Mouse (Mus musculus) MEL (cell line): ENCODE measurements around the gene Rpl31. TPM values are rescaled to one million over a fixed set of nuclear protein-coding genes. Genes with fewer than 3 reads are reported as not detected.

Source experiments
- DNase-seq: peaks from one replicate; pipeline ENCODE4 v3.0.0; 2011; ENCODE audit warnings: low read depth, low spot score
- H3K27ac ChIP-seq: 2 replicates; pipeline ENCODE4 v1.5.1; 2012; ENCODE audit warnings: low read depth, mild to moderate bottlenecking, control low read depth, low read length, moderate library complexity; ENCODE audit not compliant: control insufficient read depth
- H3K27me3 ChIP-seq, 2 experiments: fragments of 150-350 bp in 1 of 2; sonication (generic) in 1 of 2; 2 replicates each; pipeline ENCODE4 v1.6.1; 2012; ENCODE audit warnings: low read length in 2 of 2, mild to moderate bottlenecking in 2 of 2, improper control_type of control experiment in 1 of 2, moderate library complexity in 1 of 2; ENCODE audit not compliant: insufficient read depth in 2 of 2, control insufficient read depth in 1 of 2
- H3K36me3 ChIP-seq, 2 experiments: 2 replicates each; pipeline ENCODE4 v1.6.1; 2012 to 2014; ENCODE audit warnings: low read length in 2 of 2, improper control_type of control experiment in 1 of 2, inconsistent platforms in 1 of 2, mild to moderate bottlenecking in 1 of 2; ENCODE audit not compliant: insufficient read depth in 2 of 2, control insufficient read depth in 1 of 2
- H3K4me1 ChIP-seq, 2 experiments: fragments of 150-350 bp in 1 of 2; sonication (generic) in 1 of 2; 2 replicates each; pipeline ENCODE4 v1.6.1; 2012; ENCODE audit warnings: low read length in 2 of 2, improper control_type of control experiment in 1 of 2, mild to moderate bottlenecking in 1 of 2; ENCODE audit not compliant: insufficient read depth in 2 of 2, control insufficient read depth in 1 of 2
- H3K4me3 ChIP-seq, 2 experiments: fragments of 150-350 bp in 1 of 2; sonication (generic) in 1 of 2; 2 replicates each; pipeline ENCODE4 v1.5.1; 2012; ENCODE audit warnings: low read depth in 2 of 2, low read length in 2 of 2, mild to moderate bottlenecking in 2 of 2, moderate library complexity in 2 of 2, control low read depth in 1 of 2, improper control_type of control experiment in 1 of 2; ENCODE audit not compliant: control insufficient read depth in 1 of 2, insufficient read depth in 1 of 2
- H3K79me2 ChIP-seq: 2 replicates; pipeline ENCODE4 v1.6.1; 2012; ENCODE audit warnings: mild to moderate bottlenecking, low read length, moderate library complexity; ENCODE audit not compliant: control insufficient read depth, poor library complexity, insufficient read depth
- H3K9ac ChIP-seq: 2 replicates; pipeline ENCODE4 v1.6.1; 2012; ENCODE audit warnings: low read depth, mild to moderate bottlenecking, control low read depth, low read length, moderate library complexity; ENCODE audit not compliant: control insufficient read depth, poor library complexity, severe bottlenecking
- H3K9me3 ChIP-seq: fragments of 150-350 bp; sonication (generic); replicated peaks from 2 replicates; pipeline ENCODE4 v1.6.1; 2012; ENCODE audit warnings: mild to moderate bottlenecking, low read length, improper control_type of control experiment, moderate library complexity; ENCODE audit not compliant: insufficient read depth
- CHD1 ChIP-seq: IDR thresholded peaks from 2 replicates; pipeline ENCODE4 v1.6.1; 2012; ENCODE audit warnings: low read depth, mild to moderate bottlenecking, inconsistent platforms, low read length, improper control_type of control experiment
- ETS1 ChIP-seq: IDR thresholded peaks from 2 replicates; pipeline ENCODE4 v1.6.1; 2012; ENCODE audit warnings: low read depth, mild to moderate bottlenecking, inconsistent platforms, low read length, improper control_type of control experiment, moderate library complexity
- GABPA ChIP-seq: IDR thresholded peaks from 2 replicates; pipeline ENCODE4 v1.6.1; 2012; ENCODE audit warnings: low read depth, mild to moderate bottlenecking, inconsistent platforms, low read length, improper control_type of control experiment, moderate library complexity
- GATA1 ChIP-seq: IDR thresholded peaks from 2 replicates; pipeline ENCODE4 v1.6.1; 2011; ENCODE audit warnings: low read depth, low read length, improper control_type of control experiment
- JUND ChIP-seq: IDR thresholded peaks from 2 replicates; pipeline ENCODE4 v1.6.1; 2011; ENCODE audit warnings: low read depth, mild to moderate bottlenecking, improper control_type of control experiment, low read length
- KAT2A ChIP-seq: conservative IDR thresholded peaks from 2 replicates; pipeline ENCODE4 v1.6.1; 2012; ENCODE audit warnings: low read depth, low read length, improper control_type of control experiment, inconsistent platforms
- MXI1 ChIP-seq: IDR thresholded peaks from 2 replicates; pipeline ENCODE4 v1.6.1; 2011; ENCODE audit warnings: mild to moderate bottlenecking, low read depth, low read length, improper control_type of control experiment
- MYC ChIP-seq: IDR thresholded peaks from 2 replicates; pipeline ENCODE4 v1.6.1; 2011; ENCODE audit warnings: low read depth, mild to moderate bottlenecking, low read length, improper control_type of control experiment, moderate library complexity
- NELFE ChIP-seq: IDR thresholded peaks from 2 replicates; pipeline ENCODE4 v1.6.1; 2011; ENCODE audit warnings: low read depth, low read length, improper control_type of control experiment
- POLR2AphosphoS2 ChIP-seq: IDR thresholded peaks from 2 replicates; pipeline ENCODE4 v1.6.1; 2011; ENCODE audit warnings: low read length, improper control_type of control experiment
- POLR2AphosphoS5 ChIP-seq: IDR thresholded peaks from 2 replicates; pipeline ENCODE4 v1.6.1; 2012; ENCODE audit warnings: low read depth, borderline replicate concordance, mild to moderate bottlenecking, inconsistent platforms, low read length, moderate library complexity, mixed read lengths
- RCOR1 ChIP-seq: IDR thresholded peaks from 2 replicates; pipeline ENCODE4 v1.6.1; 2012; ENCODE audit warnings: low read depth, mild to moderate bottlenecking, inconsistent platforms, low read length, improper control_type of control experiment
- SMC3 ChIP-seq: IDR thresholded peaks from 2 replicates; pipeline ENCODE4 v1.6.1; 2011; ENCODE audit warnings: low read depth, low read length, improper control_type of control experiment
- TAL1 ChIP-seq: IDR thresholded peaks from 2 replicates; pipeline ENCODE4 v1.6.1; 2012; ENCODE audit warnings: mild to moderate bottlenecking, inconsistent platforms, low read length, moderate library complexity, mixed read lengths
- TCF12 ChIP-seq: IDR thresholded peaks from 2 replicates; pipeline ENCODE4 v1.6.1; 2014; ENCODE audit warnings: low read depth, mild to moderate bottlenecking, inconsistent platforms, low read length, improper control_type of control experiment, moderate library complexity
- USF2 ChIP-seq, 2 experiments: IDR thresholded peaks; 2 replicates each; pipeline ENCODE4 v1.6.1; 2011 to 2012; ENCODE audit warnings: improper control_type of control experiment in 2 of 2, low read length in 2 of 2, borderline replicate concordance in 1 of 2, inconsistent platforms in 1 of 2, low read depth in 1 of 2, mild to moderate bottlenecking in 1 of 2; ENCODE audit not compliant: insufficient read depth in 1 of 2
- ZKSCAN1 ChIP-seq: IDR thresholded peaks from 2 replicates; pipeline ENCODE4 v1.6.1; 2012; ENCODE audit warnings: low read depth, mild to moderate bottlenecking, inconsistent platforms, low read length, improper control_type of control experiment, moderate library complexity
- ZMIZ1 ChIP-seq: IDR thresholded peaks from 2 replicates; pipeline ENCODE4 v1.6.1; 2012; ENCODE audit warnings: low read depth, mild to moderate bottlenecking, inconsistent platforms, low read length, improper control_type of control experiment, moderate library complexity
- polyA plus RNA-seq, 2 experiments: library from polyadenylated mRNA; stranded (reverse) in 1 of 2; unstranded in 1 of 2; fragments of >175 nt in 1 of 2; fragments of >200 nt in 1 of 2; gene quantifications; 2 replicates each; pipeline versions ENCODE4 v1.2.1 to v1.2.4; 2012; ENCODE audit warnings: low replicate concordance in 2 of 2, low read depth in 1 of 2; ENCODE audit not compliant: insufficient read length in 2 of 2, insufficient read depth in 1 of 2, missing spikeins in 1 of 2
- total RNA-seq: library from RNA; depleted of rRNA; stranded (reverse); fragments of 300-350 nt; gene quantifications from 2 replicates; pipeline ENCODE4 v1.2.3, GENCODE M21; 2012

The Rpl31 gene
- total and polyA plus RNA-seq, 3 experiments: 848 to 2,111 TPM; not detected in 1

DNA sequence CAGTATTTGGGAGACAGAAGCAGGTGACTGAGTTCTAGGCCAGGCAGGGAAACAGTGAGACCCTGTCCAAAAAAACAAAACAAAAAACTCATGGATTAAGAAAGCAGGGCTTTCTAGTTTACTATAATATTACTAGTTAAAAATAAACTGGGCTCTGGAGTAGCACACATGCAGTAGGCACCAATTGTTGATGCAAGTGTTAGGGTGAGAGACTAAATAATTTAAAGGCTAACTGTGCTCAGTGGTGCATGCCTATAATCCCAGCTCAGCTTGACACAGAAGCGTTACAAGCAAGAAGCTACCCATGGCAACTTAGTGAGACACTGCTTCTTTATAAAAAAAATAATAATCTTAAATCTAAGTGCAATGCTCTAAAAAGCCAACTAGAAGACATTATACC is 10.9 kb downstream of the Rpl31 start:
- Histone ChIP-seq H3K9me3 (no peaks in the 10 kb centered on the region), H3K4me1 (peaks cover 0 to 6% of the 10 kb centered on the region in 2 experiments; a peak in 2 of 4 replicates), H3K9ac (no peak overlapping the region), H3K36me3 (no peaks in the 10 kb centered on the region), H3K27me3 (no peaks in the 10 kb centered on the region), H3K4me3 (no peak overlapping the region), H3K27ac (no peak overlapping the region), H3K79me2 (no peaks in the 10 kb centered on the region)
- TF ChIP-seq MYC (no peak), TAL1 (no peak), KAT2A (no peak), JUND (no peak), SMC3 (no peak), USF2 (IDR thresholded peaks at IDR 0.05; ENCODE audit: borderline replicate concordance in 1 of 2, insufficient read depth in 1 of 2, low read depth in 1 of 2, low read length in 2 of 2) (no peak), NELFE (no peak), GATA1 (no peak), ETS1 (no peak), POLR2AphosphoS2 (no peak), TCF12 (no peak), POLR2AphosphoS5 (no peak), ZMIZ1 (no peak), CHD1 (no peak), MXI1 (no peak), GABPA (no peak)
- DNase-seq: no peak

GRCm38 (mm10) chr1:39379021-39379420 is 11.4 kb downstream of the Rpl31 start:
- TF ChIP-seq ZKSCAN1 (no peak), TAL1 (no peak), RCOR1 (0 out of 2 replicates have a peak, but pooled peaks have one; percentile 53)
- H3K4me1 ChIP-seq: peaks cover 0 to 6% of the 10 kb centered on the region in 2 experiments; a peak in 2 of 4 replicates
- H3K79me2 ChIP-seq: no peaks in the 10 kb centered on the region
- H3K9me3 ChIP-seq: no peaks in the 10 kb centered on the region
- H3K9ac ChIP-seq: no peak overlapping the region
- H3K27ac ChIP-seq: no peak overlapping the region
- no peak overlapping the region for H3K4me3 ChIP-seq
- peak; percentile 30 for DNase-seq
- no peaks in the 10 kb centered on the region for H3K36me3 ChIP-seq
- H3K27me3 ChIP-seq: no peaks in the 10 kb centered on the region
